In the genomic region with DNA sequence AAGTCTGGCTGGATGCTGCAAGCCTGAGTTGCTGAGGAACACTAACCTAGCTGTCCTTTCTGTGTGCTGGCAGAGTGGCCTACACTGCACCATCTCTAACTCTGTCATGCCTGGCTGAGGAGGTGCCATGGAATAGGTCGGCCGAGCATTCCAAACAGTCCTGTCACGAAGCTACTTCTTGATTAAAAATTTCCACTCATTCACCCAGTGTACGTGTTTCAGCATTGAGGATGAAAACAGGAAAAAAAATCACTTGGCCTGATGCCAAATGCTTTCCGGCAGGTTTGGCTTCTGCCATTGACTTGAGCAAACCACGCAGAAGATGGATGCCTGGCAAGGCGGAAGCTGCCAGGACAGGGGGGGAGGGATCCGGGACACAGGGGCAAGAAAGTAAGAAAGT, we compare ENCODE assay signal across 9 mouse cellular contexts. TPM values are rescaled to one million over a fixed set of nuclear protein-coding genes. Genes with fewer than 3 reads are reported as not detected.
DNase-seq lines count a peak whose midpoint lies in the region; ATAC-seq and TF ChIP-seq lines count a peak whose summit lies in the region.
"Had no signal": no experiment of that assay in that cellular context is flagged by ENCODE, and none has a peak within 500 bp of the region (broad histone marks: within the 10 kb centered on the region; RNA-seq: fewer than 3 reads in every experiment).

No protein-coding gene starts in this region.

- intact Hi-C loops in gastrocnemius, adult 2 months (cut with DNase I): no loop called here

- peak; percentile 36; the same call in 1 of the 2 replicates for ATAC-seq in hindbrain, embryonic 13.5 days (ENCODE audit: low FRiP score)
- no peak for ATAC-seq in hindbrain, embryonic 12.5 days (ENCODE audit: low FRiP score)

- 42% methylated on average over 8 of the region's 8 CpGs for WGBS in hindbrain, embryonic 13.5 days
- 55% methylated on average over 8 of the region's 8 CpGs for WGBS in hindbrain, embryonic 12.5 days

- H3K36me3 ChIP-seq in hindbrain, embryonic 13.5 days: no peaks in the 10 kb centered on the region
- H3K36me3 ChIP-seq in hindbrain, embryonic 12.5 days: no peaks in the 10 kb centered on the region

- peak; percentile 10 for DNase-seq in NIH3T3 (ENCODE audit: low read depth)
- peak; percentile 84 for DNase-seq in cerebellum, adult 9-10 months
- DNase-seq in kidney, adult 8-10 months: peak; percentile 44 to 67
- DNase-seq in yolk sac, embryonic 10.5 days (ENCODE audit: low spot score): no peak
- no peak for DNase-seq in gastrocnemius, adult 2 months
- DNase-seq in natural killer cell, adult 2 months (ENCODE audit: low spot score in 2 of 2): no peak

- no peak for TF ChIP-seq CTCF in gastrocnemius, adult 2 months (IDR thresholded peaks at IDR 0.05)

- H3K27ac ChIP-seq in hindbrain, embryonic 13.5 days: no peak overlapping the region
- H3K27ac ChIP-seq in hindbrain, embryonic 12.5 days: no peak overlapping the region
- H3K27ac ChIP-seq in gastrocnemius, adult 2 months: no peak overlapping the region

- H3K9me3 ChIP-seq in hindbrain, embryonic 13.5 days: no peaks in the 10 kb centered on the region
- H3K9me3 ChIP-seq in hindbrain, embryonic 12.5 days (replicated peaks): no peaks in the 10 kb centered on the region

- H3K9ac ChIP-seq in hindbrain, embryonic 13.5 days: no peak overlapping the region
- no peak overlapping the region for H3K9ac ChIP-seq in hindbrain, embryonic 12.5 days

- peaks cover 6% of the 10 kb centered on the region for H3K4me1 ChIP-seq in hindbrain, embryonic 13.5 days (replicated peaks)
- H3K4me1 ChIP-seq in hindbrain, embryonic 12.5 days: 0 out of 2 replicates have a peak, but pooled peaks cover 6% of the 10 kb centered on the region

- no peaks in the 10 kb centered on the region for H3K27me3 ChIP-seq in hindbrain, embryonic 13.5 days
- no peaks in the 10 kb centered on the region for H3K27me3 ChIP-seq in hindbrain, embryonic 12.5 days

- H3K4me3 ChIP-seq in hindbrain, embryonic 13.5 days: no peak overlapping the region
- H3K4me3 ChIP-seq in hindbrain, embryonic 12.5 days: no peak overlapping the region
- no peak overlapping the region; the same call in 1 of the 2 replicates for H3K4me3 ChIP-seq in gastrocnemius, adult 2 months

- no peak overlapping the region for H3K4me2 ChIP-seq in hindbrain, embryonic 13.5 days
- no peak overlapping the region for H3K4me2 ChIP-seq in hindbrain, embryonic 12.5 days (replicated peaks)

RNA-seq across cellular contexts. Expression of gene Dnm3, which starts 24.3 kb away (rescaled TPM):
- 47.8 and 48.5 TPM in 2 replicates for polyA plus RNA-seq in hindbrain, embryonic 13.5 days (2015; fragmentation: Nextera tagmentation; extraction: Ambion mirVana)
- polyA plus RNA-seq in hindbrain, embryonic 12.5 days (2016; fragmentation: Nextera tagmentation; extraction: Ambion mirVana): 25.7 and 28.5 TPM in 2 replicates
- 1 to 10 TPM; 6.5 to 8.7 TPM for total RNA-seq in gastrocnemius, adult 2 months (2021)
- total RNA-seq: hematopoietic stem cell, adult 5-6 weeks had no signal

Comparison
In these comparisons a context has a peak if more than half of its experiments do, and no peak if none do; other contexts are left out.
1. DNase-seq: peak in NIH3T3 (single experiment), cerebellum, adult 9-10 months (single experiment) and kidney, adult 8-10 months (2 of 2); none in yolk sac, embryonic 10.5 days (single experiment), gastrocnemius, adult 2 months (single experiment) and natural killer cell, adult 2 months (0 of 2).